Mouse (Mus musculus) spleen, adult 2 months (tissue): Measurements from ENCODE around the gene Prg2.

ENCODE experiments used
- CTCF ChIP-seq: fragments of 200-500 bp; IDR thresholded peaks from 2 replicates; pipeline ENCODE4 v1.5.1; 2011; ENCODE audit warnings: mild to moderate bottlenecking, inconsistent platforms; ENCODE audit not compliant: insufficient read depth, insufficient read length, insufficient replicate concordance; ENCODE audit errors: extremely low read depth
- POLR2A ChIP-seq: fragments of 200-500 bp; IDR thresholded peaks from 2 replicates; pipeline ENCODE4 v1.6.1; 2011; ENCODE audit warnings: low read depth, low read length, inconsistent platforms

- TF ChIP-seq POLR2A (no peak), CTCF (no peak)
Measured at GRCm38 (mm10) chr2:84941332-84941731, 38.9 kb upstream of the Prg2 start.
